Mouse (Mus musculus): ENCODE results near the gene Afmid. TPM values are rescaled to one million over a fixed set of nuclear protein-coding genes. Genes with fewer than 3 reads are reported as not detected.
"Not testable (repeated sequence)": the region's sequence is repeated elsewhere in the genome, so short reads cannot be mapped to it uniquely, and the experiment has no call there.

Gene Afmid
- total and polyA plus RNA-seq, 2 experiments from 2014 or later, result 9.1 to 11.1 TPM

GRCm38 (mm10) chr11:117828888-117829604 is 3.3 kb downstream of the Afmid start:
- Histone ChIP-seq H3K4me1 (ENCODE audit: insufficient read depth, low read length) (0 out of 2 replicates have a peak, but pooled peaks cover 4% of the 10 kb centered on the region), H3K27ac (ENCODE audit: low read depth, low read length) (no peak overlapping the region), H3K36me3 (ENCODE audit: insufficient read depth, low read length) (no peaks in the 10 kb centered on the region), H3K9ac (replicated peaks; ENCODE audit: low read length, poor library complexity, severe bottlenecking) (no peak overlapping the region), H3K4me2 (ENCODE audit: low read depth, low read length, poor library complexity, severe bottlenecking) (no peak overlapping the region), H3K9me3 (ENCODE audit: low read length) (no peaks in the 10 kb centered on the region), H3K27me3 (ENCODE audit: insufficient read depth, low read length) (no peaks in the 10 kb centered on the region), H3K4me3 (ENCODE audit: low read depth, low read length) (no peak overlapping the region)
- peak; percentile 64 for DNase-seq (ENCODE audit: low spot score)
- no peak for TF ChIP-seq CTCF (IDR thresholded peaks at IDR 0.05)
- 50% methylated on average over 9 of the region's 9 CpGs for WGBS
- no peak for ATAC-seq (ENCODE audit: low FRiP score)

- no peak for TF ChIP-seq CTCF (IDR thresholded peaks at IDR 0.05)
- Histone ChIP-seq H3K9me3 (ENCODE audit: low read length) (no peaks in the 10 kb centered on the region), H3K27me3 (ENCODE audit: insufficient read depth, low read length) (no peaks in the 10 kb centered on the region), H3K4me3 (ENCODE audit: low read depth, low read length) (no peak overlapping the region), H3K4me2 (ENCODE audit: low read depth, low read length, poor library complexity, severe bottlenecking) (no peak overlapping the region), H3K36me3 (ENCODE audit: insufficient read depth, low read length) (no peaks in the 10 kb centered on the region), H3K9ac (replicated peaks; ENCODE audit: low read length, poor library complexity, severe bottlenecking) (no peak overlapping the region), H3K4me1 (ENCODE audit: insufficient read depth, low read length) (0 out of 2 replicates have a peak, but pooled peaks cover 4% of the 10 kb centered on the region), H3K27ac (ENCODE audit: low read depth, low read length) (no peak overlapping the region)
- ATAC-seq (ENCODE audit: low FRiP score) (no peak), DNase-seq (ENCODE audit: low spot score) (no peak)
- 77% methylated on average over 2 of the region's 2 CpGs for WGBS
Measured at GRCm38 (mm10) chr11:117829671-117830215, 4.0 kb downstream of the Afmid start.

DNA sequence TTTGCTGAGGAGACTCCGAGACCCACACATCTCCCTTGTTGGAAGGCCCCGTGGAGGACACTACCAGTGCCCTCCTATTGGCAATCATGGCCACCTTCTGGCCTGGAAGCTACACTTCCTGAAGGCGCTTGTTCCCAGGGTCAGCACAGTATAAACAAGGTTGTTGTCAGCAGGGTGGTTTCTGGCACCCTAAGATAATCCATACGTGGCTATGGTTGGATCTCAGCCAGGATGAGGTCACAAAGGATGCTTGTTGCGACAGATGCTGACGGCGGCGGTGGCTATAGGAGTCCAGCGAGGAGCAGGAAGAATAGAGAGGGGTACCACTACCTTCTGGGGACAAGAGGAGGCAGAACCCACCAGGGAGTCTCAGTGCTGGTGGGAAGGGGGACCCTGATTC is 4.7 kb downstream of the Afmid start:
- H3K36me3 ChIP-seq (ENCODE audit: insufficient read depth, low read length), result no peaks in the 10 kb centered on the region
- no peak overlapping the region for H3K27ac ChIP-seq (ENCODE audit: low read depth, low read length)
- no peaks in the 10 kb centered on the region for H3K9me3 ChIP-seq (ENCODE audit: low read length)
- H3K4me2 ChIP-seq (ENCODE audit: low read depth, low read length, poor library complexity, severe bottlenecking), result no peak overlapping the region
- H3K4me3 ChIP-seq (ENCODE audit: low read depth, low read length), result no peak overlapping the region
- H3K9ac ChIP-seq (replicated peaks; ENCODE audit: low read length, poor library complexity, severe bottlenecking), result no peak overlapping the region
- DNase-seq (ENCODE audit: low spot score) (no peak), ATAC-seq (ENCODE audit: low FRiP score) (no peak)
- 74% methylated on average over 9 of the region's 9 CpGs for WGBS
- no peaks in the 10 kb centered on the region for H3K27me3 ChIP-seq (ENCODE audit: insufficient read depth, low read length)
- 0 out of 2 replicates have a peak, but pooled peaks cover under 1% of the 10 kb centered on the region for H3K4me1 ChIP-seq (ENCODE audit: insufficient read depth, low read length)
- no peak for TF ChIP-seq CTCF (IDR thresholded peaks at IDR 0.05)

DNA sequence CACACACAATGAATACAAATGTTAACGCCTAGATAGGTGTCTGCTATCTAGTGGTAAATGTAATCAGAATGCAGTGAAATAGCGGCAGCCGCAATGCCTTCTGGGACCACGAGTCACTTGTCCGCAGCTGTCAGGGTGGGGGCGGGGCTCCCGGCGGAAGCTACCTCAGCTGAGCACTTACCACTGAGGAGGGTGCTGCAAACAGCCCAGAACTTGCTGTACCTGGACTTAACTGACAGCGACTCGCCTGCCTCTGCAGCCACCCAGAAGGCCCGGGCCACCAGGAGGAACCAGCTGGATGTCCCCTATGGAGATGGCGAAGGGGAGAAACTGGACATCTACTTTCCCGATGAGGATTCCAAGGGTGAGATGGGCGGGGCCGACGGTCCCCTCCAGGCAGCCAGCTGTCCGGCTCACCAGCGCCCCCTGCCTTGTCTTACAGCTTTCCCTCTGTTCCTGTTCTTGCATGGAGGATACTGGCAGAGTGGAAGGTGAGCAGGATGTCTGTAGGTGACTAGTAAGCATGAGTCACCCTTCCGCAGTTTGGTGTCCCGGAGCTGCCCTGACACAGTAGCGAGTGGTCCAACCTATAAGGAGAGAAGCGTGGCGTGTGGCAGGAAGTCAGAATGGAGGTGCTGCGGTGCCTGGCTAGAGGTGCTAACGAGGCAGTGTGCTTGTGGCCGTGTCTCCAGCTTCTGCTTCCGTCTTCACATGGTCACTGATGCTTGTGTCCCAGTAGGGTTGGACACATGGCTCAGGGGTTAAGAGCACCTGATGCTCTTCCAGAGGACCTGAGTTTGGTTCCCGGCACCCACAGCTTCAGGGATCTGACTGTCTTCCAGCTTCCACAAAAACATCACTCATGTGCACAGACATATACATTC is 6.6 kb downstream of the Afmid start:
- no peaks in the 10 kb centered on the region for H3K36me3 ChIP-seq (ENCODE audit: insufficient read depth, low read length)
- peak overlapping the region; percentile 27 for H3K4me3 ChIP-seq (ENCODE audit: low read depth, low read length)
- ATAC-seq (ENCODE audit: low FRiP score) (peak; percentile 75), DNase-seq (ENCODE audit: low spot score) (peak; percentile 70)
- H3K9ac ChIP-seq (replicated peaks; ENCODE audit: low read length, poor library complexity, severe bottlenecking), result 0 out of 2 replicates have a peak overlapping the region, but pooled peaks have one; percentile 14
- H3K9me3 ChIP-seq (ENCODE audit: low read length), result no peaks in the 10 kb centered on the region
- peak overlapping the region; percentile 51; the same call in 1 of the 2 replicates for H3K27ac ChIP-seq (ENCODE audit: low read depth, low read length)
- no peaks in the 10 kb centered on the region for H3K4me1 ChIP-seq (ENCODE audit: insufficient read depth, low read length)
- WGBS, result 20% methylated on average over 28 of the region's 28 CpGs
- no peaks in the 10 kb centered on the region for H3K27me3 ChIP-seq (ENCODE audit: insufficient read depth, low read length)
- peak overlapping the region; percentile 42 for H3K4me2 ChIP-seq (ENCODE audit: low read depth, low read length, poor library complexity, severe bottlenecking)
- peak; percentile 78 for TF ChIP-seq CTCF (IDR thresholded peaks at IDR 0.05)

GRCm38 (mm10) chr11:117833509-117833908 is 7.8 kb downstream of the Afmid start:
- not testable (repeated sequence) for H3K27ac ChIP-seq (ENCODE audit: low read depth, low read length); H3K9me3 ChIP-seq (ENCODE audit: low read length); H3K36me3 ChIP-seq (ENCODE audit: insufficient read depth, low read length); H3K4me3 ChIP-seq (ENCODE audit: low read depth, low read length); DNase-seq (ENCODE audit: low spot score); H3K4me2 ChIP-seq (ENCODE audit: low read depth, low read length, poor library complexity, severe bottlenecking); H3K4me1 ChIP-seq (ENCODE audit: insufficient read depth, low read length); H3K27me3 ChIP-seq (ENCODE audit: insufficient read depth, low read length); H3K9ac ChIP-seq (replicated peaks; ENCODE audit: low read length, poor library complexity, severe bottlenecking); ATAC-seq (ENCODE audit: low FRiP score)
- WGBS, result 96% methylated on average over 4 of the region's 6 CpGs

Data from midbrain, postnatal 0 days (tissue).